Mouse (Mus musculus) forebrain, embryonic 10.5 days (tissue): ENCODE results near the gene Zbtb9. TPM values are rescaled to one million over a fixed set of nuclear protein-coding genes. Genes with fewer than 3 reads are reported as not detected.
A peak's percentile ranks its signal among the peaks of the same experiment; 100 is the strongest.

ENCODE experiments used
- DNase-seq: peaks from one replicate; pipeline ENCODE4 v3.0.0-alpha.2; 2017; ENCODE audit warnings: low spot score; ENCODE audit errors: extremely low spot score
- H3K27ac ChIP-seq: fragments of 300-500 bp; sonication (generic); 2 replicates; pipeline ENCODE4 v1.5.1; 2016; ENCODE audit warnings: mild to moderate bottlenecking
- H3K27me3 ChIP-seq: fragments of 300-500 bp; sonication (generic); 2 replicates; pipeline ENCODE4 v1.6.1; 2016; ENCODE audit warnings: mild to moderate bottlenecking; ENCODE audit not compliant: poor library complexity, severe bottlenecking
- H3K36me3 ChIP-seq: fragments of 300-500 bp; sonication (generic); replicated peaks from 2 replicates; pipeline ENCODE4 v1.6.1; 2016; ENCODE audit warnings: mild to moderate bottlenecking, moderate library complexity
- H3K4me1 ChIP-seq: fragments of 300-500 bp; sonication (generic); 2 replicates; pipeline ENCODE4 v1.6.1; 2016
- H3K4me3 ChIP-seq: fragments of 300-500 bp; sonication (generic); 2 replicates; pipeline ENCODE4 v1.5.1; 2016; ENCODE audit warnings: mild to moderate bottlenecking, moderate library complexity
- H3K9me3 ChIP-seq: fragments of 300-500 bp; sonication (generic); 2 replicates; pipeline ENCODE4 v1.6.1; 2016; ENCODE audit warnings: mild to moderate bottlenecking, moderate library complexity
- WGBS: fragments of 180-500 bp; shearing (Covaris S2); methylation state at CpG from one replicate; pipeline ENCODE4 v1.1.7; 2016; 5-methylcytosine and 5-hydroxymethylcytosine counted together
- polyA plus RNA-seq: library from polyadenylated mRNA; unstranded; fragments of >200 nt; fragmentation: Nextera tagmentation; extraction: Ambion mirVana; gene quantifications from 2 replicates; pipeline ENCODE4 v1.2.1, GENCODE M21; 2016

Zbtb9 gene
- polyA plus RNA-seq, 1 experiment from 2014 or later, result 17.5 TPM

DNA sequence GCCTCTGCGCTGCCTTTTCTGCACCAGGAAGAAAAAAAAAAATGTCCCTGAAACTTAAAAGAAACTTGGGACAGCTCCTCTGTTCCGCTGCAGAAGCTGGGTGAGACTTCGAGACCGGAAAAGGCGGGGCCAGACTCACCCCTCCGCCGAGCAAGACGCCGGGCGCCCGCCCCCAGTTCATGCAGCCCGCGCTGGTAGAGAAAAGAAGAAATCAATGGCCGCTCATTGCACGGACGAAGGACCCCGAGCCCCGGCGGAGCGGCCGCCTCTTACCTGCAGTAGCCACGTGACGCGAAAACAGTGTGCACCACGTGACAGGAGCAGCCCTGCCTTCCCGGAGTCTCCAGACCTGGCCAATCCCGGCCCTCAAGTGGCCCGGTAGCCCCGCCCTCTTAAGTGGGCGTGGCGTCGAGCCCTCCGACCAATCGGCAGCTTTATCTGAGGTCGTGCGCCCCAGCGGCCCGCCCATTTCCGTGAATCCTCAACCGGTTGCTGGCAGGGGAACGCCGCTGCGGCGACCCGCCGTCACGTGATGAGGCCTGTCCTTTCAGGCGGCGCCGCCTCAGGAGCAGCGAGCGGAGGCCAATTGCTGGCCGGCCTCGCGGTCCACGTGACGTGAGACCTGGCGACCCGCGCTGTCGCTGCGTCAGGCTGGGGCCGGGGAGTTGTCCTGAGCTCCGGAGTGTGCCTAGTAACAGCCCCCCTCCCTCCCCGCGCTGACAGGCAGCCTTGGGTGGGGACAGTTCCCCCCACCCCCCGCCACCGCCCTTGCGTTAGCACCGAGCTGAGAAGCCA is 33.6 kb upstream of the Zbtb9 start, which contains the start of gene Cuta:
Gene Cuta, minus strand, starts transcription at position 392 of the 795 bp plus-strand sequence.
- H3K4me1 ChIP-seq, result peaks cover 58% of the 10 kb centered on the region

DNA sequence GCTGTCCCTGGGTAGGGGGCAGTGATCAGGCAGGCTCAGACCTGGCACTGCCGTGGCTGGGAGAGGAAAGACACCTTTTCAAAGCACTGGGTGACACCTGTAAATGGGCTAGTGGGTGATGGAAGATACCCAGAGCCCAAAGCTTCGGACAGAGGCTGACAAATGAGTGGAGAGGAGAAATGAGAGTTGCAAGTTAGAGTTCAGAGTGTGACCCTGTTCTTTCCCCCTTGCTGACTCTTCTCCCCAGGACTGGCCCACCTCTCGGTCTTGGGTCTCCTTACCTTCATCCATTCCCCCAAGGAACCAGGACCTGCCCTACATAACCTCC is 33.0 kb upstream of the Zbtb9 start:
- peaks cover 64% of the 10 kb centered on the region for H3K4me1 ChIP-seq
- peak overlapping the region; percentile 84 for H3K4me3 ChIP-seq
- no peak for DNase-seq
- 4% methylated on average over 3 of the region's 3 CpGs for WGBS
- peak overlapping the region; percentile 96 for H3K27ac ChIP-seq
- H3K9me3 ChIP-seq, result no peaks in the 10 kb centered on the region
- H3K36me3 ChIP-seq, result peaks cover 39% of the 10 kb centered on the region
- 0 out of 2 replicates have a peak, but pooled peaks cover 7% of the 10 kb centered on the region for H3K27me3 ChIP-seq

More for the DNA sequence above, 33.6 kb upstream of the Zbtb9 start, which contains the start of gene Cuta:
- Histone ChIP-seq H3K27ac (peak within 1 kb of the TSS; percentile 96), H3K4me3 (peak within 1 kb of the TSS; percentile 84), H3K9me3 (no peaks in the 10 kb centered on the region), H3K36me3 (peaks cover 39% of the 10 kb centered on the region), H3K27me3 (0 out of 2 replicates have a peak, but pooled peaks cover 1% of the 10 kb centered on the region)
- peak; percentile 99 for DNase-seq
- under 1% methylated on average over 69 of the region's 70 CpGs for WGBS

DNA sequence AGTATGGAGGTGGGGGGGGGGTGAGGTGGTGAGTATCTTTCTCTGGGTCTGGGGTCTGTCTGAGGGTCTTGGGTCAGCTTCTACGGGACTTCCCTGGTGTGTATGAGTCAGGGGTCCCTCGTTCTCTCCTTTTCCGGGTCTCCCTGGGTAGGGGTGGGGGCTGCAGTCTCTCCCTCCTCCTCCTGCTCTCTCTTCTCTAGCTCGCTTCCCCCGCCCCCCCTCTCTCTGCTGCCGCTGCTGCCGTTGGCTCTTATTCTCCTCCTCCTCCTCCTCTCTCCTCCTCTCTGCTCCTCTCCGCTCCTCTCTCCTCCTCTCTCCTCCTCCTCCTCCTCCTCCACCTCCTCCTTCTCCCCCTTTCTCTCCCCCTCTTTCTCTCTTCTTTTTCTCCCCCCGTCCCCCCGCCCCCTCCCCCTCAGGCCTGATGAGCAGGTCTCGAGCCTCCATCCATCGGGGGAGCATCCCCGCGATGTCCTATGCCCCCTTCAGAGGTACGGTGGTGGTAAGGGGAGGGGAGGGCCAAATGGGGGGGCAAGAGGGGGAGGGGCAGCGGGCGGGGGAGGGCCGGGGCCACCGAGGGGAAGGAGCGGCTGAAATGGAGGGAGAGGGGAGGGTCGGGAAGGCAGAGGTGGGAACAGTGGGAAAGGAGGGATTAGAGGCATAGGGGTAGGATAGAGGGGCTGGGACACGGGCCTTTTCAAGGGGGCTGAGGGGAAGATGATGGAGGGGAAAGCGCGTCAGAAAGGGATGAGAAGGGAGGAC is 31.8 kb upstream of the Zbtb9 start, which contains the start of gene Syngap1:
Gene Syngap1, plus strand, starts transcription at position 223 of the 759 bp plus-strand sequence.
- DNase-seq, result peak; percentile 52
- H3K27me3 ChIP-seq, result peaks cover 14% of the 10 kb centered on the region; the same call in 1 of the 2 replicates
- H3K9me3 ChIP-seq, result no peaks in the 10 kb centered on the region
- peak within 1 kb of the TSS; percentile 84 for H3K4me3 ChIP-seq
- H3K4me1 ChIP-seq, result peaks cover 77% of the 10 kb centered on the region
- under 1% methylated on average over 23 of the region's 24 CpGs for WGBS
- peaks cover 33% of the 10 kb centered on the region for H3K36me3 ChIP-seq
- peak within 1 kb of the TSS; percentile 96 for H3K27ac ChIP-seq

DNA sequence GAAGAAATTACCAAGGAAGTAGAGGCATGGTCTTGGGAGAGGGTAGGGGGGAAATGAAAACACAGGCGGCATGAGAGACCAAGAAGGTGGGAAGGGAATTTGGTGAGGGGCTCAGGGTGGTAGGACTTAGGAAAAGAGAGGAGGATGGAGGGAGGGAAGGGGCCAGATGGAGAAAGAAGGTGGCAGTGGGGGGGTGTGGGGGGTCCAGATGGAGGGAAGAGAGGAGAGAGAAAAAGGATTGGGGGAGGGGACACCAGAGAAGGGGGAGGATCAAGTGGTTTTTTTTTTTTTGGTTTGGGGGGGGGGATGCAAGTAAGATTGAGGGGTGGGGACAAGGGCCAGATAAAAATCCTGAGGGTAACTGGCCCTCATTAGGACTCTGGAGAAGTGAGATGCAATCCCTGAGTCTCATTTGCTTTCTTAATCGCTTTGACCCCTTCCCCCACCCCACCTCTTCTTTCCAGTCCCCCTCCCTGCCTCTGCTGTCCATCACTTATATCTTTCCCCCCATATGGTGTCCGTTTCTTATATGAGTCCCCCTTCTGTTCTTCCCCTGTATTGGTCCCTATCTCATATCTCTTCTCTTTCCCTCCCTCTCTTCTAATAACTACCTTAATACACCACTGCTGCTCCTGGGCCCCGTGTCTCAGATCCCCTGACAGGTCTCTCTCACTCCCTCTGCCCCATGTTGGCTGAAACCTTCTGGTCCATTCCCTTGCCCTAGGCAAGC is 31.0 kb upstream of the Zbtb9 start:
- 12% methylated on average over 4 of the region's 4 CpGs for WGBS
- Histone ChIP-seq H3K9me3 (no peaks in the 10 kb centered on the region), H3K27me3 (peaks cover 14% of the 10 kb centered on the region; the same call in 1 of the 2 replicates), H3K4me3 (peak overlapping the region; percentile 84), H3K36me3 (peaks cover 25% of the 10 kb centered on the region), H3K4me1 (peaks cover 83% of the 10 kb centered on the region), H3K27ac (peak overlapping the region; percentile 96)
- no peak for DNase-seq

DNA sequence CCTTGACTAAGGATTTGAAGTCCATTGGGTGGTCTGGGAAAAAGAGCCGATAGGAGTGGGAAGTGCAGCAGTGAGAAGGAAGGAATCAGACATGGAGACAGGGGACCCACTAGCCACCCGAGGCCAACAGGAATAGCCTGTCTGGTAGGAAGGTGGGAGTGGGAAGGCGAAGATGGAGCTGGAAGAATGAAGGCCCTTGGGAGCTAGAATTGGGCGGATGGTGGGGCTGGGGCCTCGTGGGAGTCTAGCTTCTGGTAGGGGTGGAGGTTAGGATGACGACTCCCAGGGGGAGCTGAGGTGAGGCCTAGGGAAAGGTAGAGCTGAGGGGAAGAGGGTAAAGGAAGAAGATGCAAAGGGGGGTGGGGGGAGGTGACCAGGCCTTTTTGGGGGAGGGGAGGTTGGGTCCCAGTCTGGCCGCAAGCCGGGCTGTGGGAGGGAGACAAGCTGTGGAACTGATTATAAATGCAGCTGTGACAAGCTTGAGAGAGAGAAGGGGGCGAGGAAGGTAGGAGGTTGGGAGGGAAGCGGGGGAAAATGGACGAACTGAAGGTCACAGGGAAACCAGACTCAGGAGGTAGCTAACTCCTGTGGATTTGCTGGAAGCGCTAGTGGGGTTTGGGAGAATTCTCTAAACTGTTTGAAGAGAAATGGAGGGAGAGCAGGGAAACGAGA is 27.0 kb upstream of the Zbtb9 start:
- Histone ChIP-seq H3K4me3 (peak overlapping the region; percentile 61), H3K27ac (peak overlapping the region; percentile 89), H3K9me3 (no peaks in the 10 kb centered on the region), H3K4me1 (peaks cover 88% of the 10 kb centered on the region), H3K27me3 (peaks cover 14% of the 10 kb centered on the region; the same call in 1 of the 2 replicates), H3K36me3 (peaks cover 14% of the 10 kb centered on the region)
- 28% methylated on average over 13 of the region's 13 CpGs for WGBS
- no peak for DNase-seq

DNA sequence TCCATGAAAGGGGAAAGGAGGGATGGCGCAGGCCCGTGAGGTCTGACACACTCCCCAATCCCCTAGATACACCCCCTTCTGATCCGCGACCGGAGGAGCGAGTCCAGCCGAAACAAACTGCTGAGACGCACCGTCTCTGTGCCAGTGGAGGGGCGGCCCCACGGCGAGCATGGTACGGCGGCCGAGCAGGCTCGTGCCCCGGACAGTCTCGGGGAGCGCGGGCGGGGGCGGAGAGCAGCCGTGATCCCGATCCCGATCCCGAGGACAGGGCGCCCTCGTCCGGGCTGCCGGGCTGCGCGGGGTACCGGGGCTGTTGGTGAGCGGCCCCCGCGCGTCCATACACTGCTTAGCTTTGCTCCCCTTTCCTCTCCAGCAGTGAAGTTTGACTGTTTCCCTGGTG is 26.4 kb upstream of the Zbtb9 start:
- WGBS, result under 1% methylated on average over 37 of the region's 37 CpGs
- DNase-seq, result peak; percentile 71
- peak overlapping the region; percentile 61 for H3K4me3 ChIP-seq
- no peaks in the 10 kb centered on the region for H3K9me3 ChIP-seq
- peaks cover 14% of the 10 kb centered on the region; the same call in 1 of the 2 replicates for H3K27me3 ChIP-seq
- H3K36me3 ChIP-seq, result peaks cover 14% of the 10 kb centered on the region
- H3K4me1 ChIP-seq, result peaks cover 88% of the 10 kb centered on the region
- peak overlapping the region; percentile 89 for H3K27ac ChIP-seq

DNA sequence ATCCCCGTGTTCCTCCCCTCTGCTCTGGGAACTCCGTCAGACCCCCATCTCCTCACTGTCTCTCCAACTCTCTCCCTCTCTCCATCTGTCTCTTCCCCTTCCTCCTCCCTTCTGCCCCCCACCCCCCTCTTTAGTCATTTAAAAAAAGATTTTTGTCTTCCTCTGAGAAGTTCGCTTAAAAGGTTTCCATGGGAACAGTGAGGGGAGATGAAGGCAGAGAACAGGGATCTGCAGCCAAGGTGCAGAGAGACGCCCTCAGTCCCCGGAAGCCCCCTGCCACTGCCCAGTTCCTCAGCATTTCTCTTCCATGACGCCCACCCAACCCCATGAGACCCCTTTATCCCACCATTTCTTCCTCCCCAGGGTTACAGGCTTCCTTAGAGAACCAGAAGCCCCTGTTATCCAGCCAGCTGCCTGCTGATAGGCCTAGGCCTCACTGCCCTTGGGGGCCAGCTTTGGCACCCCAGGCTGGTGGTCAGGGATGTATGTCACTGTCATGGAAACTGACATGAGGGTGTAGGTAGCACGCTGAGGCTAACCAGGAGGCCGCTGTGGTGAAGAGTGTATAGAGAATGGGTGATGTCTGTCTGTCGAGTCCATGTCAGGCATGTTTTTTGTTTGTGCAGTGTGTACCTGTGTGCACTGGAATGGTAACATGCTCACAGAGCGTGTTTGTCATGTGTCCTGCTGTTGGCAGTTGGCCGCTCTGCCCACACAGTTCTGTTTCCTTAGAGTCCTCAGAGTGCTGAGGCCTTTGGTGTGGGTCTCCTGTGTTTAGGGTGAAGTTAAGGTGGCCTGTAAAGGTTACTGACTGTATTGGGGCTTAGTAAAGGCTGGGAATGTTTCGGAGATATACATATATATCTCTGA is 25.5 kb upstream of the Zbtb9 start:
- peaks cover 88% of the 10 kb centered on the region for H3K4me1 ChIP-seq
- peaks cover 19% of the 10 kb centered on the region for H3K27me3 ChIP-seq
- 38% methylated on average over 12 of the region's 12 CpGs for WGBS
- H3K27ac ChIP-seq, result peak overlapping the region; percentile 89
- peaks cover 15% of the 10 kb centered on the region for H3K36me3 ChIP-seq
- DNase-seq, result no peak
- peak overlapping the region; percentile 61 for H3K4me3 ChIP-seq
- no peaks in the 10 kb centered on the region for H3K9me3 ChIP-seq

DNA sequence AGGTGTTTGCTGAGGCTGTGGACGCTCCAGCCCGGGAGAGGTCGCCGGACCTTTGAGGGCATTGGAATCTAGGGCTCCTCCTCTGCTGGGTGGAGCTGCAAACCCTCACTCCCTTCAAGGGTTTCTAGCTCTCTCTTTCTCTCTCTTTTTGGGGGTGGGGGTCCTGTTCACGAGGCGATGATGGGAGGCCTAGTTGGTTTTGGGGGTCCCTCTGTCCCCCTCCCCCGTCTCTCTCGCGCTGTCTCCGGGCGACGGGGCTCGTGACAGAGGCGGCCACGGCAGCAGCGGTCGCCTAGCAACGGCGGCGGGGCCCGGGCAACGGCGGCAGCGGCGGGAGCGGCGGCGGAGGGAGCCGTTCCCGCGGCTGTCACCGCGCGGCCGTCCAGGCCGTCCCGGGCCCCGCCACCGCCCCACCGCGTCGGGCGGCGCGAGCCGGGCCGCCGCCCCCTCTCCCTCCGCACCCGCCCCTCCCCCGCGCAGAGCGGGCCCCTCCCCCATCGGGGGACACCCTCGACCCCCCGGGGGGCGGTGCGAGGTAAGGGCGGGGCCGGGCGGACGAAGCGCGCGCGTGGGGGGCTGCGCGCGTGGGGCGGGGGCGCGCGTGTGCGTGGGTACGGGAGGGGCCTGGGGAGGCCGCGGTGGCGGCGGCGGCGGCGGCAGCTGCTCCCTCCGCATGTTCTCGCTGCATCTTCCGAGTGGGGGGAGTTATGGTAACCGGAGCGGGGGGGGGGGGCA is 24.5 kb upstream of the Zbtb9 start:
- DNase-seq, result no peak
- H3K27ac ChIP-seq, result peak overlapping the region; percentile 93
- peak overlapping the region; percentile 79 for H3K4me3 ChIP-seq
- H3K36me3 ChIP-seq, result peaks cover 24% of the 10 kb centered on the region
- H3K4me1 ChIP-seq, result peaks cover 92% of the 10 kb centered on the region
- no peaks in the 10 kb centered on the region for H3K9me3 ChIP-seq
- WGBS, result under 1% methylated on average over 33 of the region's 87 CpGs
- H3K27me3 ChIP-seq, result peaks cover 29% of the 10 kb centered on the region

DNA sequence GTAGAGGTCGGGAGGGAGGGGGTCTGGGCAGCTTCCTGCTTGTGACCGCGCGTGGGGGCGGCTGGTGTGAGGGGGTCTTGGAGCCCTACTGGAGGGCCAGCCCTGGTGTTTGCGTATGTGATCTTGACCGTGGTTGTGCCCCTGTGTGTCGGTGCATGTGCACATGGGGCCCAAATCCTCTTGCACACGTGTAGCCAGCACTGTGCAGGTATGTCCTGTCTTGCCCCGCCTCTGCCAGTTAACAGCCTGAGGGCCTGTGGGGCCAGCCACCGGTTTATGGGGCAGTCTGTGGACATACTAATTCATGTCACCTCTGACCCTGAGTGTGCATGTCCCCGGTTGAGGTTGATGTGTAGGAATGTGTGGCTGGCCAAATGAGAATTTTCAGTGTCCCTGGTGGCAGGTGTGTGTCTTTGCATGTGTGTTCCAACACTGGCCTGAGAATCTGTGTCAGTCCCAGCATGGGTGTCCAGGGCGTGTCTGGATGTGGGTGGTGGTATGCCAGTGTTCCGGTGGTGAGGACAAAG is 23.9 kb upstream of the Zbtb9 start:
- H3K4me1 ChIP-seq, result peaks cover 98% of the 10 kb centered on the region
- DNase-seq, result no peak
- H3K27me3 ChIP-seq, result peaks cover 32% of the 10 kb centered on the region
- H3K36me3 ChIP-seq, result peaks cover 24% of the 10 kb centered on the region
- H3K27ac ChIP-seq, result peak overlapping the region; percentile 93
- H3K4me3 ChIP-seq, result peak overlapping the region; percentile 79
- WGBS, result 9% methylated on average over 13 of the region's 14 CpGs
- H3K9me3 ChIP-seq, result no peaks in the 10 kb centered on the region

DNA sequence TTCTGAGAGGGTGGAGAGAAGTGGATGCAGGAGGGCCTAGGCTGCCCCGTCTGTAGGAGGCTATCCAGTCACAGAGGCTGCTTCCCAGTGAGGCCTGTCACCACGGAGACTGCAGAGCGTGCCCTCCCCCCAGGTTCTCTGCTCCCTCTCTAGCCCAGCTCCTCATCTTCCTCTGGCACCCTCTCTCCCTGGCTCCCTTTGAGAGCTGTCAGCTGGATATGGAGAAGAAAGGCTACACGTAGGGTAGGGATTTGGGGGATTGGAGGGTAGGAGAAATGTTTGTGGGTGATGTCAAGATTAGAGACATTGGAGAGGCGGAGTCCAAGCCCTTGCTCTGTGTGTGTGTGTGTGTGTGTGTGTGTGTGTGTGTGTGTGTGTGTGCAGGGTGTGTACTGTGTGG is 23.1 kb upstream of the Zbtb9 start:
- Histone ChIP-seq H3K27ac (peak overlapping the region; percentile 93; the same call in 1 of the 2 replicates), H3K4me3 (peak overlapping the region; percentile 79), H3K9me3 (no peaks in the 10 kb centered on the region), H3K27me3 (peaks cover 26% of the 10 kb centered on the region), H3K36me3 (peaks cover 21% of the 10 kb centered on the region), H3K4me1 (peaks cover 97% of the 10 kb centered on the region)
- 37% methylated on average over 5 of the region's 5 CpGs for WGBS
- no peak for DNase-seq
